Mouse (Mus musculus) thymus, postnatal 25 days (tissue): ENCODE data around the gene Nos3.
A peak's percentile ranks its signal among the peaks of the same experiment; 100 is the strongest.

Source experiments
- DNase-seq: peaks from one replicate; pipeline ENCODE4 v3.0.0; 2022

Gene Nos3

DNA sequence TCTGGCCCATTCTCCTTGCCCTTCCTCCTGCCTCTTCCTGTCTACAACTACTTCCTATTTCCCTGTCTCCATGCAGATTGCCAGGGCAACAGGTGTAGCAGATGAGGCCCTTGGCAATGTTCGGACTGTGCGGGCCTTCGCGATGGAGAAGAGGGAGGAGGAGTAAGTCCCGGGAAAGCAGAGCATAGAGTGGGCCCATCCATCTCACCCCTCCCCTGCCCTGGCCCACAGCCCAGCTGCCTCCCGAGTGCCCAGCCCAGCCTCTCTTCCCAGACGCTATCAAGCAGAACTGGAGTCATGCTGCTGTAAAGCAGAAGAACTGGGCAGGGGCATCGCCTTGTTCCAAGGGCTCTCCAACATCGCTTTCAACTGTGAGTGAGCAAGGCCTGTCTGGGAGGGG is 37.4 kb downstream of the Nos3 start:
- DNase-seq, result no peak

DNA sequence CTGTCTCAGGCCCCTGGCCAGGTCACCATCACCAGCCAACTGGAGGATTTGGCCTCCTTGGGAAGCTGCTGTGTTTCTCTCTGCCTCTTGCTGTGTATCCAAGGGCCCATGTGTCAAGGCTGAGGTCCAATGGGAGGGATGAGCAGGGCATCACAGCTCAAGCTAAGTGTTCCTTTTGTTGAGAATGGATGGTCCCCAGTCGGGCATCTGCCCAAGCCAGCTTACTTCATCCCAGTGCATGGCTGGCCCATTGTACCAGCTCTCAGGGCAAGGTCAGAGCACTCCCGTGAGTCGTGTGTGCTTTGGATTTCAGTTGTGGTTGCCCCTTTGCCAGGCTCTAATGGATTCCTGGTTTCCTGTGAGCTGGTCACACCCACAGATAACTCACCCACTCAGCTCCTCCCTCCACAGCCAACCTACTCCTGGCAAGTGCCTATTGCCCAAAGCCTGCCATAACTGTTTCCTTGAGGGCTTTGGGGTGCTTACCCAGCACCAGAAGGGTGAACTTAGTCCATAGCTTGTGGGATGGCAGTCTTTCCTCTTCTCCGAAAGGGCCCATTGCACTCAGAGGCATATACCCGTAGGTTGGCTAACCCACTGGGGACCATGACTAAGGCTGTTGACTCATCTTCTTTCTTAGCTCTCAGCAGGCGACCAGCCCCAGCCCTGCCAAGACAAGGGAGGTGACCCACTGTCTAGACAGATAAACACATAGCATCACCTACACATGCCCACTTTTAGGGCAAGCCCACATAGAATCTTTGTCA is 40.2 kb downstream of the Nos3 start:
- DNase-seq, result no peak

DNA sequence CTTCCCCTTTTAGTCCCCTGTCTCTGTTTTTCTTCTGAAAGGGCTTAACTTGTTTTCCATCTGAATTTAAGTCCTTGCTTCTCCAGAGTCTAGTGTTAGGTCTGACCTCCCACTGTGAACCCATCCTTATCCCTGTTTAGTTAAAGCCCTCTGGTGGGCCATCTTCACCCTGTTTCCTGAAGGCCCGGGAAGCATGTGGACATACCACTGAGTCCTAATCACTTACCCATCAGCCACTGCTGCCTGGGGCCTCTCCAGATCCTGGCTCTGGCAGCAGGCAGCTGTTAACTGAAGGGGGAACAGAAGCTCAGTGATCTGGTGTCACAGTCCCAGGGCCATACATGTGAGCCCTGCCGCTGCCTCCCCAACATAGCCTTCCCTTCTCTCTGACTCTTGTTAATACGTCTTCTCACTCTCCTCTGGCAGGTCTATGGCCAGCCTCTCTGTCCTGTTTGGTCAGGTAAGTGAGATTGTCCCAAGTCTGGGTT is 40.8 kb downstream of the Nos3 start:
- DNase-seq, result no peak

DNA sequence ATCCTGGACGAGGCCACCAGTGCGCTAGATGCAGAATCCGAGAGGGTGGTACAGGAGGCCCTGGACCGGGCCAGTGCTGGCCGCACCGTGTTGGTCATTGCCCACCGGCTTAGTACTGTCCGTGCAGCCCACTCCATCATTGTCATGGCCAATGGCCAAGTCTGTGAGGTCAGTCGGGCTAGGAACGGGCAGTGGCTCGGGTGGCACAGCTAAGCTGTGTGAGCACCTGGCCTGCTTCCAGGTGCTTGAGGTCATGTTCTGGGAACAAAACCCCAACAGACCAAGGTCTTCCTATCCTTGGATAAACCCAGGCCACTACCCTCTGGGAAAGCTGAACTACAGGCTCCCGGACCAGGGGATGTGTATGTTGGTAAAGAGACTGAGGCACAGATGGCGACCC is 44.0 kb downstream of the Nos3 start:
- no peak for DNase-seq

DNA sequence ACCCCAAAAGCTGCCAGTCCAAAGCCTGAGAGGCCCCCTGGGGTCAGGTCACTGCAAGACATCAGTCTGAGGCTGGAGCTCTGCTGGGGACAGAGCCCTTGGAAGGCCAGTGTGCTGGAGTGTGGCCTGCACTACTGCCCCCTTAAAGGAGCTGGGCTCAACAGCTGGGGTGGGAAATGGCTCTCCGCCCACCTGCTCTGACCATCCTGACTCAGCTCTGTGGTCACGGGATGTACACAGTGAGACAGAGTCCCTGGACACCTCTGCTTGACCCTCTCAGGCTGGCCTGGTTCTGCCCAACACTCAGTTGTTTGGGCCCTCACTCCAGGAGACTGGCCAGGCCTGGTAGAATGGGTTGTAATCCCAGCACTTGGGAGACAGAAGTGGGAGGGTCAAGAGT is 44.9 kb downstream of the Nos3 start:
- DNase-seq, result no peak

DNA sequence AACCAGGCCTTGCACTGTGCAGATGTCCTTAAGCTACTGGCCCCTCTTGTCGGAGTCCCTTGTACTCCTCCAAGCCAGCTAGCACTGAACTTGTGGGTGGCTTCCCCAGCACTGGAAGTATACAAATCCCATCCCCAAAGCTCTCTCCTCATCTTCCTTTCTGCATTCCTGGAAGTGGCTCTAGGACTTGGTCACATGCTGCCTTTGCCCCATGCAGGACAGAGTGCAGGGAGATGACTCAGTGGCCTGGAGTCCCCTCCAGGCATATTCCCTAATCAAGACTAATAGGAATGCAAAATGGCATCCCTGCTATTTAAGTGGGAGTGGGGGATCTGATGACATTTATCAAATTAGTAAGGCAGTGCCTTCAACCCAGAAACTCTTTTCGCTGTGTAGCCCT is 47.5 kb downstream of the Nos3 start:
- no peak for DNase-seq

DNA sequence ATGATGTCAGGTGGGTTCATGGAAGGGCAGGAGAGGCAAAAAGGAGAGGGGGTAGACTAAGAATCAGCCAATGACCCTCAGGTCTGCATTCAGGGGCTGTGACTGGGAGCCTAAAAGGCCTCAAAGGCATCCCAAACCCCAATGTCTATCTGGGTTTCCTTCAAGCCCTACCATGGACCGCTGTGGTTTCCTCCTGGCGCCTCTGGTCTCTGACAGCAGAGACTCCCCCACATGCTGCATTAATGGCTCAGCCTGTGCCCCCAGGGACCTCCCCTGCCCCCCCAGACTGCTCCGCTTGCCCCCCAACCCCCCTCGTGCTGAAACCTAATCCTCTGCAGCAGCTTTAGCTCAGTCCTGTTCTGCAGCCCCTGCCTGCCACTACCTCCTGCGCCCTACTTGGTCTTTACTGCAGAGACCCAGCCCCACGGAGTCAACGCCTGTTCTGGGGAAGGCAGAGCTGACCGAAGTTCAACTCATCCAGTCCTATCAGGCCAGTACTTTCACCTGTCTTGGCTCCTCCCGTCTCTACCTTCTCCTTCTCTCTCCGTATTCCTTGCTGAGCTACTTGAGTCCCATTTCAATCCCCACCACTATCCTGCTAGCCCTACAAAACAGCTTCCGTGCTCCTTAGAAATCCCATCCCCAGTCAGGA is 48.6 kb downstream of the Nos3 start, which contains the start of gene Asic3:
TSS of gene Asic3 (plus strand) at position 351 of the 652 bp plus-strand sequence.
- no peak for DNase-seq

DNA sequence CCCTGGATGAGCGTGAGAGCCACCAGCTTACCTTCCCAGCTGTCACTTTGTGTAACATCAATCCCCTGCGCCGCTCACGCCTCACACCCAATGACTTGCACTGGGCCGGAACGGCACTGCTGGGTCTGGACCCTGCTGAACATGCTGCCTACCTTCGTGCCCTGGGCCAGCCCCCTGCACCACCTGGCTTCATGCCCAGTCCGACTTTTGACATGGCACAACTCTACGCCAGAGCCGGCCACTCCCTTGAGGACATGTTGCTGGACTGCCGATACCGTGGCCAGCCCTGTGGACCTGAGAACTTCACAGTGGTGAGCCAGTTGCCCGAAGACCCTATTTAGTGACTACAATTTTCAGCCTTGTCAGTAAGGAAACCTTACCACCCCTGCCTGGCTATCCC is 49.3 kb downstream of the Nos3 start:
- no peak for DNase-seq

DNA sequence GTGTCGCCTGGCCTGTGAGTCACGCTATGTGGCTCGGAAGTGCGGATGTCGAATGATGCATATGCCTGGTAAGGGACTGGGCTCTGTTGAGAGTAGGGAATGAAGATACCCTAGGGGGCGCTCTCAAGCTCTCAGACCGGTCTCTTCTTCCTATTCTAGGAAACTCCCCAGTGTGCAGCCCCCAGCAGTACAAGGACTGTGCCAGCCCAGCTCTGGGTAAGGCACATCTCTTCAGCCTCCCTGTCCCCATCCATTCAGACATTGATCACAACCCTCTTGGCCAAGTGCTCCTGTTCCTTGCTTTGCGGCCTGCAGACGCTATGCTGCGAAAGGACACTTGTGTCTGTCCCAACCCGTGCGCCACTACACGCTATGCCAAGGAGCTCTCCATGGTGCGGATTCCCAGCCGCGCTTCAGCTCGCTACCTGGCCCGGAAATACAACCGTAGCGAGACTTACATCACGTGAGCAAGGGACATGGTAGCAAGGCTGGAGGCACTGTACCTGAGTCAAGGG is 51.7 kb downstream of the Nos3 start:
- DNase-seq, result peak; percentile 72

DNA sequence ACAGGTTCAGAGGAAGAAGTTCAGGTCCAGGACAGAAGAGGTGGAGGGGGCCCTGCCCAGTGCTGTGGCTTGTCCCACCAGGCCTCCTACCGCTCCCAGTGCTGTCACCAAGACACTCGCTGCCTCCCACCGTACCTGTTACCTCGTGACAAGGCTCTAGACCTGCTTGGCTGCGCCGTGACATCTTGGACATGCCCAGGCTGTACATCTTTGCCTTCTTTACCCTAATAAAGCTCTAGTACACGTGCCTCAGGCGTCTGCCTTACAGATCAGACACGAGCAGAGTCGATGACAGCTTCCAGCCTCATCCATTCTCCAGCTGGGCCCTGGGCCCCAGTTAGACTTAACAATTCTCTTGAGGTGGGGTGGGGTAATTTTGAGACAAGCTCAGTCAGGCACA is 53.0 kb downstream of the Nos3 start:
- no peak for DNase-seq

DNA sequence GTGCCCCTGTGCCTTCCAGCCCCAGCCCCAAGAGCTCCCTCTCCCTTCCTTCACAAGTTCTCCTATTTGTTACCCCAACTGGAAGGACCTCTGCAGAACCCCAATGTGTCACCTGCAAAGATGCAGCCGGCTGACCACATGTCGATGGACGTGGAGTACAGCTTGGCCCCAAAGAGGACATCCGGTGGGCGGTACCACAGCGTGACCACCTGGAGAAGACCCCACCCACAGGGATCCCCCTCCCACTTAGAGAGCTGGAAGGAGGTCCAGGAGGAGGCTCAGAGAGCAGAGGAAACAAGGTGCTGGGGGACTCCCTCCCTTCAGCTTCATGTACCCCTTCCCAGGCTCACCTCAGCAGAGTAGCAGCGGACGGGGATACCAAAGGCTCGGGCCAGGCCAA is 55.8 kb downstream of the Nos3 start:
- DNase-seq, result no peak

DNA sequence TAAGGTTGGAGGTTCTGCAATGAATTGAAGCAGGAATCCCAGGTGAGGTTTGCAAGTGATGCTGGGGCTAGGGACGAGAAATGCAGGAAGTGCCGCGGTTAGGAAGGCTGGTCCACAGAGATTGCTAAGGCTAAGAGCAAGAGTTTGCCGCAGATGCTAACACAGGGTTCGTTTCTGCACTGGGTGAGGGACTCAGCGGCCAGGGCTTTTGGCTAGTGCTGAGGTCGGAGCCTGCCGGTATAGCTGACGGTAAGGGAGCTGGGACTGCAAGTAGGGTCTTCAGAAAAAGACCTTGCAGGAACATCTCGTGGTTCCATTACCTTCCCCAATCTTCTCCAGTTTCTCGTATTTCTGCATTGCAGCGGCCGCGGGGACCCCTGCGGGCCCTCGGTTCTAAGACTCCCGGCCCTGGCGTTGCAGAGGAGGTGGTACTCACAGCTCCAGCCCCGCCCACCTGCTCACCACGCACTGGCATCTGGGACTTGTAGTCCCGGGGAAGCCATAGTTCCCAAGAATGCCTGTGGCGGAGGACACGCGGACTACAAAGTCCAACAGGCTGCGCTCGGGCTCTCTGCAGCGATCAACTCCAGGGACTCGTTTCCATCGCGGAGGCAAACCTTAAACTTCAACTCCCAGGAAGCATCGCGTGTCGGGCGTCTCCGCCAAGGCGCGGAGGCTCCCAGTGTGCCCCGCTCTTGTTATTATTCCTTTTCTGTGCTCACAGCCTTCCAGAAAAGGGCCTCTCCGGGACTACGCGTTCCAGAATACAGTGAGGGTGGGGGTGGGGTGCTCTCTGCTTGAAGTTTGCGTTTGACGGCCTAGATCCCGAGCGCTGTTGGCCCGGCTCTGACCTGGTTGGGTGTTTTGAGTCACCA is 58.8 kb downstream of the Nos3 start, which contains the start of the genes Cdk5 and Slc4a2:
TSS of gene Cdk5 (minus strand) at position 402 of the 875 bp plus-strand sequence.
TSS of gene Slc4a2 (plus strand) at position 709 of the 875 bp plus-strand sequence.
- peak; percentile 97 for DNase-seq

DNA sequence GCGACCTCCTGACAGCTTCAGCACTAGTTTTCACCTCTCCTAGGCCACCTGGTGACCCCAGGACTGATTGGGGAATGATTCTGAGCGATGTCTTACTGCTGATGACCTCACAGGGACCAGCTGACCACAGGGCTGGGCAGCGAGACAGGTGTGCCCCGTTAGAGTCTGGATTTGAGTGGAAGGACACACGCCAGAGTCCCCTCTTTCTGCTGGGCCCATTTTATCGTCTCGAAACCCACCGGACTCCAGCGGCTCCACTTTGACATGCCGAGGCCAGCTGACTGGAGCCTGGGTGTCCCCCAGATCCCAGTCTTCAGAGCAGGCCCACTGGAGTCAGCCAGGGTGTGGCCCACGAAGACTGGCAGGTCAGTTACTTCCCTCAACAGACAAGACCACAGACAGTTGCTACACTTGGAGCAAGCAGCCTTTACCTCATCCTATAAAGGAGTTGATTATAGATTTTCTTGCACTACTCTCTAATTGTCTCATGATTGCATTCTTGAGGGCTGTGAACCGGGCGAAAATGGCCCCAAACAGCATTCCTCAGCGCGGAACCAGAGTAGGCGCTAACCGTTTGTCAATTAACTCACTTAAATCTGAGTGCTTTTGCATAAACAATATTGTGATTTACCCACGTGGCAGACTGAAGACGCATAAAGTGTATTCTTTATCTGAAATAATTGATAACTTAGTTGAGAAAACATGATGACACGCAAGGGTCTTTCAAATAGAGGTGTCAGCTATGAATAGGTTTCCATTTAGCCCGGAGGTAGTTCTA is 59.6 kb downstream of the Nos3 start:
- DNase-seq, result no peak

DNA sequence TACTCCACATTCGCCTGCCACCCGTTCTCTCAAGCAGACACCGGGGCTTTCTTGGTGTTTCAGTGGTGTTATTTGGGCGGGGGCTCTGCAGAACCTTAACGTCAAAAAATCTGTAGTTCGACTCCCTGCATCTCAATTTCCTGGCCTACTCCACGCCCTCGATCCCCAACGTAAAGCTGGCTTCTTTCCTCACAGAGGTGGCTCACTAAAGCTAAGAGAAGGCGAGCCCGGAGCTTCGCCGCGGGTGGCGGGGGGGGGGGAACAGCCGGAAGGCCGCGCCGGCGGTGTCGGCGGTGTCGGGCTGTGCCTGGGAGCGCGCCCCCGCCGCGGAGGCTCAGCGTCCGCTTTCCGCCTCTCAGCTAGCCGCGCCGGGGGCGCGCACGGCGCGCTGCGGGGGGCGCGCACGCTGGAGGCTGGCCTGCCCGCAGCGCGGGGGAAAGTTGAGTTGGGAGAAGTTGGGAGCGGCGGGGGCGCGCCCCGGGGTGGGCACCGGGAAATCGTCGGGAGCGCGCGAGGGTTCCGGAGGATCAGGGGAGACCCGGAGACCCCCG is 60.3 kb downstream of the Nos3 start:
- peak; percentile 85 for DNase-seq

DNA sequence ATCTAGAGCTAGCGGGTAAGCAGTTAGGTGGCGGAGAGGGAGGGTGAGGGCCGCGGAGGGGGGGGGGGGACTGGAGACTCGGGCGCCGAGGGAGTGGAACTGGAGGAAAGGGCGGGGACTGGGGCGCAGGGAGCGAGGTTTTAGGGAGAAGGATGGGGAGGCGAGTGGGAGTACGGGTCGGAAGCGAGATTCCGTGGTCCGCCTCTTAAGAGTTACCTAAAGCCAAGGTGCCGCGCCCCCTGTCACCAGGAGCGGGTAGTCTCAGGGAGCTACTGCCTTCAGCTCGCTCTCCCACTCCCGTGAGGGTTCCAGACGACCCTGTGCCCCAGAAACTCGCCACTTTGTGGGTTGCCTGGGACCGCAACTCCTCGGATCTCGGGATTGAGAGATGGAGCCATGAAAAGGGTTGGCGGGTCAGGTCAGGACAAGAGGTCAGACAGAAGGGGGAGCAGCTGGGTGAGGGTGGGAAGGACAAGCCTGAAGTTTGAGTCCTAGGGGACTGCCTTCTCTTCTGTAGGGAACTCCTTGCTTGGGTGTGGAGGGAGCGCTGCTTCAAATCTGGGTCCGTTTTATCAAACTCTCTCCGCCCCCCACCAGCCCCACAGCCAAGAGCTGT is 60.9 kb downstream of the Nos3 start:
- DNase-seq, result peak; percentile 78

DNA sequence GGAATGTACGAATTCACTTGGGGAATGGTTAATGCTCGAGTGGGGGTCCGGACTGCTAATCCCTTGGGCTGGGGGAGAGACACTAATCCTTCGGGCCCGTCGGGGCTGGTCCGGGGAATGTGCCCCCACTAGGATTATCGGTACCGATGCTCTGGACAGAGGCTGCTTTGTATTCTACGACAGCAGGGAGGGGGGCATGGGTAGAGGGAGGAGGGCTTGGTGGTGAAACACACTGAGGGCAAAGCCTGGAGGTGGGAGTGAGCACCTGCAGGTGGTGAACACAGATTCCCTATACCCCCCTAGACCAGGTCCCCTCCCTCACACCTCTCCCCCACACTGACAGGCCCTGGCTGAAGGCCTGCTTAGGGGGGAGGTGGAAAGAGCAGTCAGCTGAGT is 61.4 kb downstream of the Nos3 start:
- peak; percentile 31 for DNase-seq

DNA sequence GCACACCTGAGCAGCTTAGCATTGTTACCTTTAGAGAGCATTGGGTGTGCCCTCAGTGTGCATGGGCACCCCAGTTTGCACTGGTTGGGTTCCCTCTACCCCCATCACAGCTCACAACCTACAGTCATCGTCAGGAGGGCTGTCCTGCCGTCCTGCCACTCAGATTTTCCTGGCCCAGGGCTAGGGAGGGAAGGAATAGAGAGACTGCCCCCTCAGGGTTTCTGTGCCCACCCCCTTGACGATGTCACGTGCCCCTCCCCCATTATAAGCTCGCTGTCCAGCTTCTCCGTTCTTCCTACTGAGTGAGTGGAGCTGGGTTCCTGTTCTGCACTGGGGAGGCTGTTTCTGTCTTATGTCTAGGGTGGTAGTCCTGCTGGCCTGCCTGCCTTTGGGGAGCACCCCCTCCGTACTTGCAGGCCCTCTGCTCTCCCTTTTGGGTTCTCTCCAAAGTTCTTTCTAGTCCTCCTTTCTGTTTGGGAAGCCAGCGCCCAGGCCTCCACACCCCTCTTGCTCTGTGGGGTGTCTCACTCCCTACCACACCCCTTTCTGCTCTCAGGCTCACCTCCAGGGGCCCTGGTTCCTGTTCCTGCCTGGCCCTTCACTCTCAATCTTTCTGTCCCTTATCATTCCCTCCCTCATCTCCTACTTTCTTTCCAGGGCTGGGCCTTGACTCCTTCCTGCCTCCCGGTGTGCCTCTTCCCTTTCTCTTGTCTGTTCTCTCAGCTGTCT is 62.1 kb downstream of the Nos3 start:
- DNase-seq, result no peak

DNA sequence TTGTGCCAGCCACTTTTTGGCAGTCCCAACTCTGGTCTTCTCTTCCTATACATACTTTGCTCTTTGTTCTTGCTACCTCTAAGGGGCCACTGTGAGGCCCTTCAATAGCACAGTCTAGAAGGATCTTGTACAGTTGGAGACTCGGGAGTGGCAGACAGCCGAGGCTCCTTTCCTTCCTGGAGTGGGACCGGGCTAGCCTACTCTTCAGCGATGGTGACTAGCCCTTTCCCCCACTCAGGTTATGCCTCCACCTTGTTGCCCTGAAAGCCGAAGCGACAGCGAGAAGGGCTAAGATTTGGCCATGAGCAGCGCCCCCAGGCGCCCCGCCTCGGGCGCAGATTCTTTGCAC is 62.6 kb downstream of the Nos3 start:
- no peak for DNase-seq

DNA sequence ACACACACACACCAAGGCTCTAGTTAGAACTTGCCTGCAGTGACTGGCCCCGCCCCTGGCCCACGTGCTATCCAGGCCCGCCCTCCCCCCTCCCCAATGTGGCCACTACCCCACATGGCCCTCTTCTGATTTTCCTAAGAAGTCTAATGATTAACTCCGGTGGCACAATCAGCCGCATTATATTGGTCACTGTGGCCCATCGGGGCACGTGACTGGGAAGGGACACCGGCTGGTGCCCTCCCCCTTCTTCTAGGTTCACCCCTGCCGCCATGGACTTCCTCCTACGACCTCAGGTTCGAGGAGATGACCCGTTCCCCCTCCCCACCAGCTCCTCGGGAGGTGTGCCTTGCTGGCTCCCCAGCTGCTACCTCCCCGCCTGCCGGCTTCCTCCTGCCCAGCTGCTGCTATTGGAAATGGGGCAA is 63.4 kb downstream of the Nos3 start:
- DNase-seq, result no peak

DNA sequence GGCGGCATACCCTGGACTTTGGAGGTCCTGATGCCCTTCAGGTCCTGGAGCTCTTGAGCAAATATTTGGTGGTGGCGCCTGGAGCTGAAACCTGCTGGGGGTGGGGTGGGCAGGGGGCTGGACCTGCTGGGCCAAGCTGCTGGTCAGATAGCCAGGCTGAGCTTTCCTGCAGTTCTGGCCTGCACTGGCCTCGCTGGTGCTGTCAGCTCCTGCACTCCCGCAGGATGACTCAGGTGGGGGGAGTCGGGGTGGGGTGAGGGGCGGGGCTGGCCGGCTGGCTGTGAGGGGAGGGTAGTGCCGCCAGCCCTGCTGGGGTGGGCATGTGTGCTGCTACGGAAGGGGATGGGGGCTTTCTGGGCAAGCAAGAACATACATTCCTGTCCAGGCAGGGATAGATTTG is 64.0 kb downstream of the Nos3 start:
- no peak for DNase-seq

DNA sequence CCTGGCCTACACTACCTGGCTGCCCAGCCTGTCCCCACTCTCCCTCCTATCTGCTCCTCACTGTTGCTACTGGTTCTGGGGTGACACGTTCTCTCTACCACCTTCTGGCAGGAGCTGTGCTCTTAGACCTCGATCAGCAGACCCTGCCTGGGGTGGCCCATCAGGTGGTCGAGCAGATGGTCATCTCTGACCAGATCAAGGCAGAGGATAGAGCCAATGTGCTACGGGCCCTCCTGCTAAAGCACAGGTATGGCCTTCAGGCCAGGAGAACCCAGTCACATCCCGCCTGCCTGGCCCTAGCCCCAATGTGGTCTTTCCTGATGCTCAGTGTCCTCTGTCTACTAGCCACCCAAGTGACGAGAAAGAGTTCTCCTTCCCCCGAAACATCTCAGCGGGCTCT is 69.4 kb downstream of the Nos3 start:
- no peak for DNase-seq
